Mouse (Mus musculus) G1E (cell line): ENCODE results near the gene Cpne5. TPM values are rescaled to one million over a fixed set of nuclear protein-coding genes. Genes with fewer than 3 reads are reported as not detected.

Experiments
- ATAC-seq: 2 replicates; pipeline ENCODE4 v1.8.0; 2016; ENCODE audit warnings: mild to moderate bottlenecking; ENCODE audit not compliant: insufficient number of reproducible peaks, poor library complexity, low FRiP score, severe bottlenecking; ENCODE audit errors: extremely low read depth
- DNase-seq: peaks from one replicate; pipeline ENCODE4 v3.0.0; 2012; ENCODE audit warnings: low spot score
- H3K27me3 ChIP-seq: 2 replicates; pipeline ENCODE4 v1.6.1; 2012; ENCODE audit warnings: mild to moderate bottlenecking, low read length, inconsistent platforms; ENCODE audit not compliant: insufficient read depth
- H3K36me3 ChIP-seq: replicated peaks from 2 replicates; pipeline ENCODE3; 2012; ENCODE audit warnings: mild to moderate bottlenecking, inconsistent platforms
- H3K4me1 ChIP-seq: 2 replicates; pipeline ENCODE4 v1.6.1; 2012; ENCODE audit warnings: low read depth, low read length, inconsistent platforms, mixed read lengths; ENCODE audit not compliant: insufficient read depth
- H3K4me3 ChIP-seq: 2 replicates; pipeline ENCODE4 v1.5.1; 2012; ENCODE audit warnings: low read depth, mild to moderate bottlenecking, inconsistent platforms, low read length, moderate library complexity, mixed read lengths
- H3K9me3 ChIP-seq: replicated peaks from 2 replicates; pipeline ENCODE4 v1.6.1; 2012; ENCODE audit warnings: inconsistent platforms
- CTCF ChIP-seq: IDR thresholded peaks from 2 replicates; pipeline ENCODE4 v1.5.1; 2012; ENCODE audit warnings: low read depth, low read length, inconsistent platforms, mixed read lengths
- GATA1 ChIP-seq: IDR thresholded peaks from 2 replicates; pipeline ENCODE4 v1.6.1; 2012; ENCODE audit warnings: borderline replicate concordance, low read length, inconsistent platforms, mixed read lengths
- GATA2 ChIP-seq: IDR thresholded peaks from 2 replicates; pipeline ENCODE4 v1.6.1; 2012; ENCODE audit warnings: low read depth, low read length, inconsistent platforms, borderline replicate concordance
- POLR2AphosphoS5 ChIP-seq: IDR thresholded peaks from 2 replicates; pipeline ENCODE4 v1.6.1; 2012; ENCODE audit warnings: low read depth, low read length, inconsistent platforms; ENCODE audit not compliant: insufficient replicate concordance
- TAL1 ChIP-seq: conservative IDR thresholded peaks from 2 replicates; pipeline ENCODE4 v1.6.1; 2012; ENCODE audit warnings: low read depth, low read length, inconsistent platforms, mixed read lengths
- polyA plus RNA-seq: library from polyadenylated mRNA; stranded (reverse); fragments of >175 nt; gene quantifications from 2 replicates; pipeline ENCODE4 v1.2.3, GENCODE M21; 2012
- total RNA-seq, 2 experiments: library from RNA; stranded (forward) in 1 of 2; stranded (reverse) in 1 of 2; fragments of 200-1000 nt in 1 of 2; fragments of >200 nt in 1 of 2; fragmentation: Nextera tagmentation in 1 of 2; gene quantifications; 2 replicates each; pipeline ENCODE4 v1.2.3; 2014 to 2017

The Cpne5 gene
- total and polyA plus RNA-seq, 3 experiments: 0.71 to 21.0 (median 2.1) TPM

DNA sequence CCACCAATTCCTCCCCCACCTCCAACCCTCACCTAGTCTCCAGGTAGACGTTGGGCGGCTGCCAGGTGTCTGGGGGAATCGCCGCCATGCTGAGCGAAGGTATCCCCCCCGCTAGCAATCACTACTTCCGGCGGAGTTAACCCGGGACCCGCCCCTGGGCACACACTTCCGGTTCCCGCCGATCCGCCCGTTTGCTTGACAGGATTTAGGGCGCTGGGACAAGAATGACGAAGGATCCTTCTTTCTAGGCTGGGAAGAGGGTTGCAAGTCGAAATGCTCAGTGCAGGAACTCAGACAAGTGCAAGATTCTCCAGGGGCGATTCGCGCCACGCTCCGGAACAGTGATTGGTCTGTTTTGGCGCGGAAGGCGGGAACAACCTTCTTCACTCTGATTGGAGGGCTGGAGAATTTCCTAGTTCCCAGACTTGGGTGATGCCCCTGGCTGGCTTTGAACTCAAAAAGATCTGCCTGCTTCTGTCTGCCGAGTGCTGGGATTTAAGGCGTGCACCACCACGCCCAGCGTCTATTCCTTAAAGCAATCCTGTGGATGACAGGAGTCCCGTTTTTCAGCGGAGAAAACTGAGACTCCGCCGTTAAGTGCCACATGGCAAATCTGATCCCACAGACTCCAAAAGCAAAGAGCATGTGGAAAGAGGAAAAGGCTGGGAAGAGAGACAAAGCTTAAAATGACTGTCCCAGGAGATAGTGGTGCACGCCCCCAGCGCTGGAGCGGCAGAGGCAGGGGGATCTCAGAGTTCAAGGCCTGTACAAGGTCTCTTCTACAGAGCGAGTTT lies 26.1 kb upstream of the Cpne5 start, which contains the start of gene Ppil1:
Ppil1 (minus strand) TSS at position 347 of the 794 bp plus-strand sequence.
- TF ChIP-seq POLR2AphosphoS5 (no peak), TAL1 (no peak), GATA2 (no peak), CTCF (no peak), GATA1 (no peak)
- H3K27me3 ChIP-seq: no peaks in the 10 kb centered on the region

DNA sequence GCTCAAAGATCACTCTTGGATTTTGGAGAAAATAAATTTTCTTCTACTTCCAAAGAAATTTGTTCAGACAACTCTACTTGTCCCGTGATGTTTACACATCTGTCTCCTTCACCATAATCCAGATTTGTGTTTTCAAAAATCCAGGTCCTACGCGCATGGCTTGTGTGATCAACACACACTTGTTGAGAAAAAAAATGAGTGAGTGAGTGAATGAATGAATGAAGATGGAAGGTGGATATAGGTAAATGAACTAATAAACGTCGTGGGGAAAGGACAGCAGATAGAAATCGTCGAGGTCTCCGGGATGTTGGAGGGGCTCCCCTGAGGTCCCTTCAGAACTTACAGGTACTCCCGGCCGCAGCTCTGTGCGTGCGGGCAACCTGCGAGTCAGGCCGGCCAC lies 25.4 kb upstream of the Cpne5 start:
- ATAC-seq: no peak
- no peak for DNase-seq
- TF ChIP-seq TAL1 (no peak), GATA1 (no peak)
- no peaks in the 10 kb centered on the region for H3K27me3 ChIP-seq
- no peaks in the 10 kb centered on the region for H3K9me3 ChIP-seq
- H3K4me3 ChIP-seq: peak overlapping the region; percentile 79
- H3K36me3 ChIP-seq: peaks cover 39% of the 10 kb centered on the region
- H3K4me1 ChIP-seq: peaks cover 64% of the 10 kb centered on the region

More for the DNA sequence above, 26.1 kb upstream of the Cpne5 start, which contains the start of gene Ppil1:
- DNase-seq (peak; percentile 85), ATAC-seq (peak; percentile 35; the same call in 1 of the 2 replicates)
- H3K9me3 ChIP-seq: no peaks in the 10 kb centered on the region
- peaks cover 60% of the 10 kb centered on the region for H3K4me1 ChIP-seq
- peak within 1 kb of the TSS; percentile 79 for H3K4me3 ChIP-seq
- H3K36me3 ChIP-seq: peaks cover 34% of the 10 kb centered on the region

DNA sequence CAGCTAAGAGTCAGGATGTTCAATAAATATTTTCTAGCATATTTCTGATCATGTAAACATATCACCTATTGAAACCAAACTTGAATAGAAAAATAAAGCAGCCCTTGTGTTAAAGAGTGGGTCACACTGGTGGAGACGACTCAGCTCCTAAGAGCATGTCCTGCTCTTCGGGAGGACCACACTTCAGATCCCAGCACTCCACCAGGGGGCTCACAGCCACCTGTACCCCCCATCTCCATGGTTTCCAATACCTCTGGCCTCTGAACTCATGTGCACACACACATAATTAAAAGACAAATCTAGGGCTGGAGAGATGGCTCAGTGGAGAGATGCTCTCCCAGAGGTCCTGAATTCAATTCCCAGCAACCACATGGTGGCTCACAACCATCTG lies 24.3 kb upstream of the Cpne5 start:
- peaks cover 51% of the 10 kb centered on the region for H3K36me3 ChIP-seq
- no peaks in the 10 kb centered on the region for H3K27me3 ChIP-seq
- H3K4me1 ChIP-seq: peaks cover 65% of the 10 kb centered on the region
- no peaks in the 10 kb centered on the region for H3K9me3 ChIP-seq
- DNase-seq (no peak), ATAC-seq (no peak)
- H3K4me3 ChIP-seq: peak overlapping the region; percentile 72
- TF ChIP-seq TAL1 (no peak), GATA2 (no peak), POLR2AphosphoS5 (no peak), CTCF (no peak), GATA1 (no peak)

DNA sequence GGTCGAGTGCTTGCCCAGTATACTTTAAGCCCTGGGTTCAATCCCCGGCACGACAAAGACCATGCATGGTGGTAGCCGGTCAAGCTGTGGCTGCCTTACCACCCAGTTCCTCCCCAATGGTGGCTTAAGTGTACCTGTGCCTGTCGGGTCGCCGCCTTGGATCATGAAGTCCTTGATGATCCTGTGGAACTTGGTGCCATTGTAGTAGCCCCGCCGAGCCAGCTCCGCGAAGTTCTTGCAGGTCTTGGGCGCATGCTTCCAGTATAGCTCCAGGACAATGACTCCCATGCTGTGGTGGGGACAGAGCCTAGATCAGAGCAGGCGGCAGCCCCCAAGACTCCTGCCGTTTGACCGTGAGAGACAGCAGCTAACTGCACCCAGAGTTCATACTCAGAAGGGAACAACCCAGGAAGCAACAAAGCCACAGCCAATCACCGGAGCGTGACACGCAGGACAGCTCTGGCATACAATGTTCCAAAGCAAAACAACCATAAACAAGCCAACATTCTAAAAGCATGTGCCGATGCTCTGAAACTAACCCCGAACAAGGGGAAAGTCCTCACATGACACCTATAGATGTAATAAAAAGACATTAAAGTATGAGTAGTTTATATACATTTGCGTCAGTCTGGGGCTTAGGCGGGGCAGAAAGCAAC lies 23.8 kb upstream of the Cpne5 start:
- ATAC-seq: no peak
- no peaks in the 10 kb centered on the region for H3K27me3 ChIP-seq
- H3K4me3 ChIP-seq: peak overlapping the region; percentile 72
- H3K36me3 ChIP-seq: peaks cover 56% of the 10 kb centered on the region
- TF ChIP-seq GATA2 (no peak), TAL1 (no peak), GATA1 (no peak), POLR2AphosphoS5 (no peak), CTCF (no peak)
- peaks cover 70% of the 10 kb centered on the region for H3K4me1 ChIP-seq
- no peaks in the 10 kb centered on the region for H3K9me3 ChIP-seq
- DNase-seq: peak; percentile 44

DNA sequence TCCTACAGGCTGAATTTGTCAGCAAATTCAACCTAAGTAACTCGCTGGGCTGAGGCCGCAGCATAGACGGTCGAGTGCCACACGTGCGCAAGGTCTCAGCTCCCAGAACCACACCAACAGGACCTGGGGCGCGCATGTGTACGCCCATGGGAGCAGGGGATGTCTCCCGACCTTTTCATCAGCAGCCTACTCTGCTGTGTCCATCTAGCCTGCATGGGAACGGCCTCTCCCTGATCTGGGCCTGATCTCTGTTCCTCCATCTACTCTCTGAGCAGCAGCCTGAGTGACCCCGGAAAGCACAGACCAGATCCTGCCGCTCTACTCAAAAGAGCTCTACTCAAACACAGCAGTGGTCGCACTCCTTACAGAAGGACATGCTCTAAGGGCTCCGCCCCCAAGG lies 22.5 kb upstream of the Cpne5 start:
- no peak for ATAC-seq
- no peak for DNase-seq
- Histone ChIP-seq H3K9me3 (no peaks in the 10 kb centered on the region), H3K27me3 (no peaks in the 10 kb centered on the region), H3K36me3 (peaks cover 69% of the 10 kb centered on the region), H3K4me1 (peaks cover 77% of the 10 kb centered on the region), H3K4me3 (peak overlapping the region; percentile 72)
- no peak for TF ChIP-seq GATA1

DNA sequence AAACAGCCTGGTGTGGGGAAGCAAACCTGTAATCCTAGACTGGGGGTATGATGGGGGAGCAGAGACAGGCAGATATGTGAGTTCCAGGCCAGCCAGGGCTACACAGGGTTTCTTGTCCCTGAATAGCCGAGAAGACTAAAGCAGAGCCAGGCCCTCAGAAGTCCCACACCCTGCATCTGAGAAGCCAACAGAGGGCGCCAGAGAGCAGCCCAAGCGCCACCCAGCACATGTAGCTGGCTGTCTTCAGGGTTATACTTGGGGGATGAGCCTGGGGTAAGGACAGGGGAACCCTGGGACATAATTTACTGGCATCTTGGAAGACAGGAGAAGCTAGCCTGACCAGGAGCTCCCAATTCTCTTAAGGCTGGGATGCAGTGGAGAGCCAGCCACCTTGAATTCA lies 21.5 kb upstream of the Cpne5 start:
- no peak; the same call in 1 of the 2 replicates for ATAC-seq
- H3K27me3 ChIP-seq: no peaks in the 10 kb centered on the region
- H3K9me3 ChIP-seq: no peaks in the 10 kb centered on the region
- H3K4me3 ChIP-seq: peak overlapping the region; percentile 72; the same call in 1 of the 2 replicates
- peaks cover 74% of the 10 kb centered on the region for H3K4me1 ChIP-seq
- DNase-seq: peak; percentile 56
- H3K36me3 ChIP-seq: peaks cover 73% of the 10 kb centered on the region
- TF ChIP-seq POLR2AphosphoS5 (no peak), GATA1 (no peak), TAL1 (no peak), CTCF (peak; percentile 70)

DNA sequence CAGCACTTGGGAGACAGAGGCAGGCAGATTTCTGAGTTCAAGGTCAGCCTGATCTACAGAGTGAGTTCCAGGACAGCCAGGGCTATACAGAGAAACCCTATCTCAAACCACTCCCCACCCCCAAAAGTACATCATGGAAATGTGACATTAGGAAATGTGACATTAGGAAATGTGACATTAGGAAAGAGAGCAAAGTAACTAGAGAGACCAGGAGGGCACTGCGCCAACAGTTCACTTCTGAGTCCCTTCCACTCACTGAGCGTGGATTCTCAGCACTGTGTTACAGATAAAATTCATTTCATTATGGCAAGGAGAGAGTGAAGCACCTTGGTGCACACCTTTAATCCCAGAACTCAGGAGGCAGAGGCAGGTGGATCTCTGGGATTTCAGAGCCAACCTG lies 21.0 kb upstream of the Cpne5 start:
- peak overlapping the region; percentile 9; the same call in 1 of the 2 replicates for H3K4me3 ChIP-seq
- DNase-seq (no peak), ATAC-seq (no peak)
- no peaks in the 10 kb centered on the region for H3K27me3 ChIP-seq
- H3K9me3 ChIP-seq: no peaks in the 10 kb centered on the region
- no peak for TF ChIP-seq GATA2
- TF ChIP-seq TAL1: no peak
- no peak for TF ChIP-seq CTCF
- no peak for TF ChIP-seq POLR2AphosphoS5
- TF ChIP-seq GATA1: no peak
- H3K36me3 ChIP-seq: peaks cover 79% of the 10 kb centered on the region
- peaks cover 74% of the 10 kb centered on the region for H3K4me1 ChIP-seq
